Mouse (Mus musculus) neutrophil, adult 5-6 weeks (primary cell): ENCODE data around the gene Cd93. TPM values are rescaled to one million over a fixed set of nuclear protein-coding genes. Genes with fewer than 3 reads are reported as not detected.
A peak's percentile ranks its signal among the peaks of the same experiment; 100 is the strongest.

ENCODE experiments used
- ATAC-seq: fragments of 151-379, 151-347 bp; 2 replicates; pipeline ENCODE4 v1.8.0; 2017; ENCODE audit warnings: mild to moderate bottlenecking, moderate TSS enrichment; ENCODE audit not compliant: insufficient number of reproducible peaks, poor library complexity, low FRiP score, severe bottlenecking; ENCODE audit errors: extremely low read depth
- total RNA-seq: library from RNA; stranded (forward); fragments of 200-1000 nt; gene quantifications from 2 replicates; pipeline ENCODE4 v1.2.3, GENCODE M21; 2017

Cd93 gene
- 15.1 and 15.7 TPM in 2 replicates for total RNA-seq

DNA sequence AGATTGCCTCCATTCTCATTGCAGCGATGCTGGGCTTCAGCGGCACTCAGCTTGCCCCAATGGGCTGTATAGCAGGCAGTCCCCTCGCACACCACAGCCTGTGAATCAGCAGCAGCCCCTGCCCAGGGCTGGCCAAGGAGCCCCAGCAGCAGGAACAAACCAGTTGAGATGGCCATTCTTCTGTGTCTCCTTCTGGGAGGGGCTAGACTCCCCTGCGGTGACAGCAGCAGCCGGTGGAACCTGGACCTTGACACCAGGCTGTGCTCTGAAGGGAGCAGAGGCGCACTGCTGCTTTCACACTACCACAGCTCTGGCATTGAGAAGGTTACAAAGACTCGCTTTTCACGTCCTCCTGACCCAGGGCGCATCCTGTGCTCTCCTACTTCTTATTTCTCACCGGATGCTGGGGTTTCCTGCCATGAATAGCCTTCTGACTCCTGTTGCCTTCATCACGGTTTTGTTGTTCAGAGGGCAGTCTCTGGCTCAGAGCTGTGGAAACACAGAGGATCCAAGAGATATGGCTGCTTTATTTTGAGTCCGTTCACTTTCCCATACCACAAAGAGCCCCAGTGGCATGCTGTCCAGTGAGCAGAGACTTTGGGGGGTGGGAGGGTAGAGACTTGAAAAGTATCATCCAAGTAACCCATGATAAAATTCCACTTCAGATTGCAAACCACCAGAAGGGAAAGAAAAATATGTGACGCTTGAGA, at the start of gene Cd93:
Gene Cd93, minus strand, starts transcription at position 315 of the 710 bp plus-strand sequence.
- ATAC-seq: peak; percentile 68

DNA sequence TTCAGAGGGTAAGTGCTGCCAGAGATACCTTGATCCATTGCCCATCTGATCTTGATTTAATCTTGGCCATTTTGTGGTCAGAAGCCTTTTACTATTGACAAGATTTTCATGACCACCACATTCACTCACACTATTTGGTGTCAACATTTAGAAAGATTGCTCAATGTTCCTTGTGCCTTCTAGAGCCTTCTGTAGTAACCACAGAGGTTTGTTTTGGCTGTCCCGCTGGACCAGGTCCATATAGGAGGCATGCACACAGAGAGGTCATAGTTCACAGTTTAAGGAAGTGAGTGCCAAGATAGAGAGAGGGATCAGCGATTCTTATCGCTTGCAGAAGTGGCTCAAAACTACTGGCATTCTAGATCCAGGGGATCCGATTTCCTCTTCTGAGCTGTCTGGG, 48.7 kb upstream of the Cd93 start:
- ATAC-seq: peak; percentile 58

- ATAC-seq: no peak
Observed at GRCm38 (mm10) chr2:148490150-148490549, 46.8 kb upstream of the Cd93 start.

- ATAC-seq: peak; percentile 30; the same call in 1 of the 2 replicates
Observed at GRCm38 (mm10) chr2:148488885-148489284, 45.5 kb upstream of the Cd93 start.

DNA sequence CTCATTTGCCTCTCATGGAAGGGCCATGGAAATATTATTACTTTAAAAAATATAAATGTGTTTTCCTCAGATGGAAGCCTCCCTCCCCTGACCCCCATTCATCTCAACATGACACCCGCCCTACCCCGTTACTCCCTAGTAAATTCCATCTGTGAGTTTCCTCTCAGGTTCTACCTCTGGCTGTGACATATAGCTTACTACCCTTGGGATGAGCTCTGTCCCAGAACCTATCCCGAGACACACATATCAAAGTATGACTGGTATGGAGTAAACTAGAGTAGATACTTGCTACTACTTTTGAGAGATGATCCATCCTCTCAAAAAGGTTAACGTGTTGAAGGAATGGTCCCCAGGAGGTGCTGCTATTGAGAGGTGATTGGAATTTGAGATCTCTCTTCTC, 42.2 kb upstream of the Cd93 start:
- no peak for ATAC-seq

GRCm38 (mm10) chr2:148480376-148480775, 37.0 kb upstream of the Cd93 start:
- ATAC-seq: no peak

DNA sequence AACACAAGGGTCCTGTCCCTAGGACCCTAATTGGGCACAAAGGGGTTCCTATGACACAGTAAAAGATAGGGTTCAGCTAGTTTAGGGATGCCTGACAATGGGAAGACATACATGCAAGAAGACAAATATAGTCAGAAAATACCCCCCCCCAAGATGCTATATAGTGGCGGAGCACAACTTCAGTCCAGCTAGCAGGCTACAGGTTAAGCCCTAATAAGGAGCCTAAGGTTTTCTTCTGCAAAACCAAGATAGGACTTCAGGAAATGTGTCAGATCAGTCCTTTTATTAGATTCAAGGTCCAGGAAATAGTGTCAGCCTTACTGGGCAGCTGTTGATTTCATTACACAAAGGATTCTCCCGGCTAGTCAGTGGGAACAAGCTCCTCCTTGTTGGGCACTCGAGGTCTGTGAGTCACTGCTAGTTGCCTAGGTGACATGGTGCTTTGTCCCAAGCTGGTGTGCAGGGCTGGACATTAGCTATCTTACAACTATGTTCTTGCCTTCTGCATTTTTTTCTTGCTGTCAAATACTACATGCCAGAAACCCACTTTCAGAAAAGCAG, 34.9 kb upstream of the Cd93 start:
- ATAC-seq: no peak

GRCm38 (mm10) chr2:148477346-148477745, 34.0 kb upstream of the Cd93 start:
- no peak for ATAC-seq

DNA sequence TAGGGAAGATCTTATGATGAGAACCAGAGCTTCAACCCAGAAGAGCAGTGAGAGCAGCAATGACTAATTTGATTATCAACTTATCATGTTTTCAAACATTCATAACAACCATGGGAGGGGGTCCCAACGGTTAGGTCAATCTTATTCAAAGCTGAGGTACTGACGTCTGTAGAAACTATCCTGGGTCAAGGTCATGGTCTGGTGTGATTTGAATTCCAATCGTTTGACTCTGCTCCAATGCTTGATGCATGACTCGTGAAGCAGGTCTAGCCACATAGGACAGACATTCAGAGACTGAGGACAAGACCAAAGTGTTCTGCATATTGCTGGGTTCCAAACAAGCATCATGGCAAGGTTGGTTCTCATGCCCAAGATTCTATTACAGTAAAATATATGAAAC, 33.2 kb upstream of the Cd93 start:
- no peak for ATAC-seq

DNA sequence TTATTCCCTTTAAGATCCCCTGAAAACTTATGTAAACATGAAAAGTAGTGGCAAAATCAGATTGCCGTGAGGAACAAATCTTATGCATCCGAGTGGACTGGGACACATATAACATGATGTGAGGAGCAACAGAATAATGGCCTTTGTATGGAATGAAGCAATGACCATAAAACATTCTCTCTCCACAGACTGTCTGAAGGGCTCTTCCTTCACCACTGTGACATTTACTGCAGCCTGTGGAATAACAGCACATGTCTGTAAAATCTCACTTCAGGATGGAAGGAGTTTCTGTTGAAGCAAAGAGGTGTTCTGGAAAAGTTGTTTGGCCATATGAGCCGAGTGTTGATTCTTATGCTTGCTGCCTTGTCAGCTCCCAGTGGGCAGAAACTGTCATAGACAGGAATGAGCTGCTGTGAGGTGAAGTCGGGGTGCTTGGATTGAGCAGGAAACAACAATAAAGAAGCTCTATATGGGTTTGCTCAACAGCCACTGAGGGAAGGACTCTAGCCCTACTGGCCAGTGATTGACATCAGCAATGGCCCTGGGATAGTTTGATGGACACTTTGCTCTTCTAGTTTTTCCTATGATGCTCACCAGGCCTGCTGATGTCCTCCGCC, 32.6 kb upstream of the Cd93 start:
- ATAC-seq: no peak

DNA sequence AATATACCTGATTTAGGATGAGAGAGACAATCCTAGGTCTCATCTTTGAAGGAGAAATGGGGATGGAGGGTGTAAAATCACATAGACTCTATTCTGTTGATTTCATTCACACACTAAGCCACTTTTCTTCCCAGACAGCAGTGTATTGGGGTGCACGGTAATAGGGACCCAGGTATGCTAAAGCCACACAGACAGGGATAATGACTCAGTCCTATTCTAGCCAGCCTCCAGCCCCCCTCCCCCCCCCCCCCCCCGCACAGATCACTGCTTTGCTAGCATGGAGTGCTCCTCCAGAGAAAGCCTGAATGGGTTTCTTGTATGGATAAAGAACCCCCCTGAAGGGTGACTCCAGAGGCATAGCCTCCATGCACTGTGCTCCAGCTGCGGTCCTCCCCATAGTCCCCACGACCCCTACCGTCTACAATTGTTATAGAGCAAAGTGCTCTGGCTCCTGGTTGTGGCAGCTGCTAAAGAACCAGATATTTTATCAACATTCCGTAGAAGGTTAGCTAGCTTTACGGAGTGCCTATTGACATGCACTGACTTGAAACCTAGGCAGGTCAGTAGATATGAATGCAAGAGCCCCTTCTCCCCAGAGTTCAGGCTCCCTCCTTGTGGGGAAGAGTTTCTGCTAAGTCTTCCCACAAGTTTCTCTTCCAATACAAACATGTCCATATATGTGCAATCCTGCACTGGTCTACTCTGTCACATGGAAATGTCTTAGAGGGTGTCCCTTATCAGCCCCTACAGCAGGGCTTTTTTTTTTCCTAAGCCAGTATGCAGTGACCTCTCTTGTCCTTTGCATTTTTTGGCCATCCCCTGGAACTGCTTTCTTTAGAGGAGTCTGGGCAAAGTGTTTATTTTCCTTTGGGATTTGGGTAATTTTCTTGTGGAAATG, 26.2 kb upstream of the Cd93 start:
- no peak for ATAC-seq

- ATAC-seq: no peak
Observed at GRCm38 (mm10) chr2:148467921-148468440, 24.6 kb upstream of the Cd93 start.

DNA sequence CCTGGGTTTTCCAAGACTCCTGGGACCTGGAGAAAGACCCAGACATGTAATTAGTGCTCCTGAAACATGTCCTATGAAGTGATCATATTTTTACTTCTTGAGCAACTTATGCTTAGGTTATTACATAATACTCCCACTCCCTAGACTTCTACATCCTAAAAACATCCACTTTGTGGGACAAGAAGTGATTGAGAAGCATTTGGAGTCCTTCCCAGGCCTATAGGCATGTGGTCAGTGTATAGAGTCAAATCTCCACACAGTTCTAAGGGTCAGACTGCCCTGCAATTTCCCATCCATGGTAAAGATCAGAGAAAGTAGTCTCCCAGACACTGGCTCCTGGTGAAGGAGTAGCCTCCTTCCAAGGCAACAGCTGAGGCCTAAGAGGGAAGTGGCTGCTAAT, 12.0 kb upstream of the Cd93 start:
- no peak for ATAC-seq

- peak; percentile 44; the same call in 1 of the 2 replicates for ATAC-seq
Observed at GRCm38 (mm10) chr2:148454014-148454542, 10.7 kb upstream of the Cd93 start.

GRCm38 (mm10) chr2:148453061-148453460, 9.7 kb upstream of the Cd93 start:
- ATAC-seq: no peak

- ATAC-seq: no peak
Observed at GRCm38 (mm10) chr2:148451498-148451897, 8.1 kb upstream of the Cd93 start.

GRCm38 (mm10) chr2:148450616-148451015, 7.3 kb upstream of the Cd93 start:
- ATAC-seq: no peak

- ATAC-seq: no peak
Observed at GRCm38 (mm10) chr2:148449659-148450058, 6.3 kb upstream of the Cd93 start.

DNA sequence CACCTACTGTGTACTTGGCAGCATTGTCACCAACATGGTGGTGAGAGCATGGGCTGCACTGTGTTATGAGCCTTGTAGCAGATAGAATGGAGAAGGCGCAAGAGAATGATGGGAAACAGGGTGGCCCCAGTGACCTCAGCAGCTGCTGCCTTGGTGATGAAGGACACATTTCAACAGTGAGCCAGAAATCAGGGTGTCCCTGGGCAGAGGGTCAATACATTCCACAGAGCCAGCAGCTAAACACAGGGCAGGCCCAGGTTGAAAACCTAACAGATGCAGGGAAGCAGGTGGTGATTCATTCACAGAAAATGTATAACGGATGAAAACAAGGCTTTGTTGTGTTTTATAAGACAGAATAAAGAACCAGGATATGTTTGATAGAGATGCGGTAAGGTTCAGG, 3.1 kb upstream of the Cd93 start:
- ATAC-seq: no peak
